Mouse (Mus musculus) ES-Bruce4 (cell line): ENCODE data around the gene Nop9. TPM values are rescaled to one million over a fixed set of nuclear protein-coding genes. Genes with fewer than 3 reads are reported as not detected.

ENCODE experiments used
- H3K27ac ChIP-seq: 2 replicates; pipeline ENCODE4 v1.5.1; 2012; ENCODE audit warnings: low read length, inconsistent platforms; ENCODE audit not compliant: insufficient read depth
- H3K27me3 ChIP-seq: 2 replicates; pipeline ENCODE4 v1.6.1; 2012; ENCODE audit warnings: mild to moderate bottlenecking, low read length, inconsistent platforms; ENCODE audit not compliant: control insufficient read depth, poor library complexity, insufficient read depth, severe bottlenecking
- H3K36me3 ChIP-seq: 2 replicates; pipeline ENCODE4 v1.6.1; 2012; ENCODE audit warnings: inconsistent platforms, mild to moderate bottlenecking, low read length, moderate library complexity; ENCODE audit not compliant: control insufficient read depth, poor library complexity, insufficient read depth, severe bottlenecking
- H3K4me1 ChIP-seq: one replicate; pipeline ENCODE4 v1.8.1; 2011; ENCODE audit warnings: low read length; ENCODE audit not compliant: control insufficient read depth, insufficient read depth
- H3K4me3 ChIP-seq: 2 replicates; pipeline ENCODE4 v1.5.1; 2011; ENCODE audit warnings: low read depth, mild to moderate bottlenecking, low read length
- H3K9ac ChIP-seq: 2 replicates; pipeline ENCODE4 v1.6.1; 2012; ENCODE audit warnings: low read depth, mild to moderate bottlenecking, inconsistent platforms; ENCODE audit not compliant: poor library complexity, severe bottlenecking
- H3K9me3 ChIP-seq: replicated peaks from 2 replicates; pipeline ENCODE4 v1.6.1; 2012; ENCODE audit warnings: mild to moderate bottlenecking, low read length, inconsistent platforms; ENCODE audit not compliant: control insufficient read depth, poor library complexity, insufficient read depth, severe bottlenecking
- CTCF ChIP-seq: IDR thresholded peaks from one replicate; pipeline ENCODE4 v1.8.1; 2011; ENCODE audit warnings: low read depth, low read length
- EP300 ChIP-seq: IDR thresholded peaks from 2 replicates; pipeline ENCODE4 v1.6.1; 2011; ENCODE audit warnings: low read depth, low read length; ENCODE audit not compliant: insufficient read depth
- POLR2A ChIP-seq: IDR thresholded peaks from one replicate; pipeline ENCODE4 v1.8.1; 2011; ENCODE audit warnings: low read length; ENCODE audit not compliant: insufficient read depth
- polyA plus RNA-seq: library from polyadenylated mRNA; stranded (reverse); fragments of >200 nt; gene quantifications from 2 replicates; pipeline ENCODE4 v1.2.4, GENCODE M21; 2011; ENCODE audit warnings: low read depth; ENCODE audit not compliant: missing spikeins, insufficient read depth, insufficient read length

Gene Nop9
- polyA plus RNA-seq, 1 experiment, result 59.8 TPM

GRCm38 (mm10) chr14:55769087-55769703 is 23.7 kb downstream of the Nop9 start:
- H3K4me3 ChIP-seq, result no peak overlapping the region
- no peaks in the 10 kb centered on the region for H3K9me3 ChIP-seq
- H3K4me1 ChIP-seq, result peaks cover 3% of the 10 kb centered on the region
- no peak overlapping the region for H3K9ac ChIP-seq
- H3K27me3 ChIP-seq, result no peaks in the 10 kb centered on the region
- no peak for TF ChIP-seq POLR2A
- no peak for TF ChIP-seq EP300
- TF ChIP-seq CTCF, result no peak
- H3K36me3 ChIP-seq, result no peaks in the 10 kb centered on the region
- no peak overlapping the region for H3K27ac ChIP-seq

GRCm38 (mm10) chr14:55776711-55777110 is 31.2 kb downstream of the Nop9 start:
- Histone ChIP-seq H3K4me1 (no peaks in the 10 kb centered on the region), H3K27ac (no peak overlapping the region), H3K9me3 (no peaks in the 10 kb centered on the region), H3K27me3 (no peaks in the 10 kb centered on the region), H3K9ac (no peak overlapping the region), H3K36me3 (no peaks in the 10 kb centered on the region), H3K4me3 (no peak overlapping the region)
- no peak for TF ChIP-seq POLR2A
- no peak for TF ChIP-seq CTCF
- TF ChIP-seq EP300, result no peak

- Histone ChIP-seq H3K27me3 (no peaks in the 10 kb centered on the region), H3K4me3 (no peak overlapping the region), H3K27ac (no peak overlapping the region), H3K36me3 (no peaks in the 10 kb centered on the region), H3K9ac (no peak overlapping the region), H3K4me1 (no peaks in the 10 kb centered on the region), H3K9me3 (no peaks in the 10 kb centered on the region)
- no peak for TF ChIP-seq EP300
These were observed 31.7 kb downstream of the Nop9 start for GRCm38 (mm10) chr14:55777176-55777575.

- TF ChIP-seq CTCF (no peak), EP300 (no peak)
- H3K9ac ChIP-seq, result no peak overlapping the region
- H3K27me3 ChIP-seq, result no peaks in the 10 kb centered on the region
- no peaks in the 10 kb centered on the region for H3K4me1 ChIP-seq
- H3K9me3 ChIP-seq, result no peaks in the 10 kb centered on the region
- no peak overlapping the region for H3K4me3 ChIP-seq
- no peak overlapping the region for H3K27ac ChIP-seq
- H3K36me3 ChIP-seq, result no peaks in the 10 kb centered on the region
These were observed 32.3 kb downstream of the Nop9 start for GRCm38 (mm10) chr14:55777806-55778205.

GRCm38 (mm10) chr14:55778686-55779085 is 33.2 kb downstream of the Nop9 start:
- no peak for TF ChIP-seq POLR2A
- no peak for TF ChIP-seq EP300
- no peak for TF ChIP-seq CTCF
- Histone ChIP-seq H3K9me3 (no peaks in the 10 kb centered on the region), H3K27me3 (no peaks in the 10 kb centered on the region), H3K4me1 (no peaks in the 10 kb centered on the region), H3K27ac (no peak overlapping the region), H3K36me3 (no peaks in the 10 kb centered on the region), H3K9ac (no peak overlapping the region), H3K4me3 (0 out of 2 replicates have a peak overlapping the region, but pooled peaks have one; percentile 10)

- Histone ChIP-seq H3K9ac (no peak overlapping the region), H3K9me3 (no peaks in the 10 kb centered on the region)
These were observed 34.2 kb downstream of the Nop9 start for GRCm38 (mm10) chr14:55779656-55780055.

More at GRCm38 (mm10) chr14:55779656-55780055, 34.2 kb downstream of the Nop9 start:
- TF ChIP-seq CTCF (no peak), POLR2A (no peak), EP300 (no peak)
- Histone ChIP-seq H3K36me3 (no peaks in the 10 kb centered on the region), H3K4me3 (no peak overlapping the region), H3K27me3 (no peaks in the 10 kb centered on the region), H3K27ac (no peak overlapping the region), H3K4me1 (no peaks in the 10 kb centered on the region)
